Mouse (Mus musculus) forebrain, embryonic 10.5 days (tissue): Measurements from ENCODE around the gene Myl10. TPM values are rescaled to one million over a fixed set of nuclear protein-coding genes. Genes with fewer than 3 reads are reported as not detected.

Experiments used
- DNase-seq: peaks from one replicate; pipeline ENCODE4 v3.0.0-alpha.2; 2017; ENCODE audit warnings: low spot score; ENCODE audit errors: extremely low spot score
- H3K27ac ChIP-seq: fragments of 300-500 bp; sonication (generic); 2 replicates; pipeline ENCODE4 v1.5.1; 2016; ENCODE audit warnings: mild to moderate bottlenecking
- H3K27me3 ChIP-seq: fragments of 300-500 bp; sonication (generic); 2 replicates; pipeline ENCODE4 v1.6.1; 2016; ENCODE audit warnings: mild to moderate bottlenecking; ENCODE audit not compliant: poor library complexity, severe bottlenecking
- H3K36me3 ChIP-seq: fragments of 300-500 bp; sonication (generic); replicated peaks from 2 replicates; pipeline ENCODE4 v1.6.1; 2016; ENCODE audit warnings: mild to moderate bottlenecking, moderate library complexity
- H3K4me1 ChIP-seq: fragments of 300-500 bp; sonication (generic); 2 replicates; pipeline ENCODE4 v1.6.1; 2016
- H3K4me3 ChIP-seq: fragments of 300-500 bp; sonication (generic); 2 replicates; pipeline ENCODE4 v1.5.1; 2016; ENCODE audit warnings: mild to moderate bottlenecking, moderate library complexity
- H3K9me3 ChIP-seq: fragments of 300-500 bp; sonication (generic); 2 replicates; pipeline ENCODE4 v1.6.1; 2016; ENCODE audit warnings: mild to moderate bottlenecking, moderate library complexity
- WGBS: fragments of 180-500 bp; shearing (Covaris S2); methylation state at CpG from one replicate; pipeline ENCODE4 v1.1.7; 2016; 5-methylcytosine and 5-hydroxymethylcytosine counted together
- polyA plus RNA-seq: library from polyadenylated mRNA; unstranded; fragments of >200 nt; fragmentation: Nextera tagmentation; extraction: Ambion mirVana; gene quantifications from 2 replicates; pipeline ENCODE4 v1.2.1, GENCODE M21; 2016

Myl10 gene
- polyA plus RNA-seq, 1 experiment from 2014 or later = not detected

DNA sequence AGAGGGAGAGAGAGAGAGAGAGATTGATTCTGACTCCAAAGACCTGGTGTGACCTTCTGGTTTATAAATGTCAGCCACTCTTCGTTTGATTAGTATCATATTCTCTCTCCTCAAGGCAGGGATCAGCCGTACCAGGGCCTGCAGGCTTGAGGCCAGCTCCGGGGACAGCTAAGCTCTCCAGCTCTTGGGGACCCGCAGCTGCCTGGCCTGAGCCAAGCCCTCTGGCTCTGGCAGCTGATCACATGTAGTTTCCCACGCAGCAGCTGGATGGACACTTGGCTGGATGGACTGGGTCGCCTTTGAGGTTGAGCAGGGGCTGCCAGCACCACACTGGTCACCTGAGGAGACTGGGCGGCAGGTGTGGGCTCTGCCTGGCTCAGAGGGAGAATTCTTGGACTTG is 5.4 kb upstream of the Myl10 start:
- no peak overlapping the region for H3K4me3 ChIP-seq
- H3K9me3 ChIP-seq = no peaks in the 10 kb centered on the region; the same call in 1 of the 2 replicates
- no peak overlapping the region for H3K27ac ChIP-seq
- no peaks in the 10 kb centered on the region for H3K4me1 ChIP-seq
- H3K36me3 ChIP-seq = no peaks in the 10 kb centered on the region
- no peak for DNase-seq
- 81% methylated on average over 7 of the region's 7 CpGs for WGBS
- H3K27me3 ChIP-seq = no peaks in the 10 kb centered on the region

DNA sequence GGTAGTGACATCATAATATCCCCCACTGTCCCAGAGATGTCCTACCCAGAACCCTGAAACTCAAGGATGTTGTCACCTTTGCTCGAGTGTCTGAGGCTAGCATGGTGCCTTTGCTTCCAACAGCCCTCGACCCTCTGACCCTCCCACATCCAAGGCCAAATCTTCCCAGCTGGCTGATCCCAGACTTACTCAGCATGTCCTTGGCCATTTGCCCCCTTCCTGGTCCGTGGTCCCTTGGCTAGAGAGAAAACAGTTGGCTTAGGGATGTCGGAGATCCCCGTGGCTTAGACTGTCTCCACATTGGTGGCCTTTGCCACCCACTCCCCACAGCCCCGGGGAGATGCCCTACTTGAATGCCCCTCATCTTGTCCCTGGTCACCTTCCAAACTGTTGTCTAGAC is 4.1 kb upstream of the Myl10 start:
- Histone ChIP-seq H3K4me3 (no peak overlapping the region), H3K36me3 (no peaks in the 10 kb centered on the region), H3K4me1 (no peaks in the 10 kb centered on the region), H3K27me3 (no peaks in the 10 kb centered on the region), H3K27ac (no peak overlapping the region), H3K9me3 (no peaks in the 10 kb centered on the region; the same call in 1 of the 2 replicates)
- WGBS = 80% methylated on average over 6 of the region's 6 CpGs
- DNase-seq = no peak

GRCm38 (mm10) chr5:136691170-136691569 is 1.8 kb upstream of the Myl10 start:
- WGBS = 74% methylated on average over 3 of the region's 3 CpGs
- no peaks in the 10 kb centered on the region for H3K27me3 ChIP-seq
- no peak for DNase-seq
- no peak overlapping the region for H3K27ac ChIP-seq
- no peaks in the 10 kb centered on the region for H3K36me3 ChIP-seq
- H3K4me1 ChIP-seq = 0 out of 2 replicates have a peak, but pooled peaks cover 3% of the 10 kb centered on the region
- no peak overlapping the region for H3K4me3 ChIP-seq
- no peaks in the 10 kb centered on the region; the same call in 1 of the 2 replicates for H3K9me3 ChIP-seq

DNA sequence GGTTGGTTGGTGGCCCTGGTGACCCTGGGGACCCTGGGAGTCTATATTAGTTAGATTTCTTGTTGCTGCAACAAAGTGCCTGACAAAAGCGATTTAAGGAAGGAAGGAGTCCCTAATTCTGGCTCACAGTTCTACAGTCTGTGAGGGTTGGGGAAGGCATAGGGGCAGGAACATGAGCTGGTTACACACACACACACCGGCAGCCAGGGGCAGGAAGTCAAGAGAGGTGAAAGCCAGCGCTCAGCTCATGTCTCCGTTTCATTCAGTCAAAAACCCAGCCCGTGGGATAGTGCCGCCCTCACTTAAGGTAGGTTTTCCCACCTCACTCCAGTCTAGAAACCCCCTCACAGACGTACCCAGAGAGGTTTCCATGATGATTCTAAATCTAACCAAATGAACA is 472 bp downstream of the Myl10 start:
- H3K4me1 ChIP-seq = 0 out of 2 replicates have a peak, but pooled peaks cover 3% of the 10 kb centered on the region
- H3K36me3 ChIP-seq = no peaks in the 10 kb centered on the region
- no peak overlapping the region for H3K4me3 ChIP-seq
- DNase-seq = no peak
- WGBS = 81% methylated on average over 7 of the region's 7 CpGs
- H3K27me3 ChIP-seq = no peaks in the 10 kb centered on the region
- no peak overlapping the region for H3K27ac ChIP-seq
- H3K9me3 ChIP-seq = no peaks in the 10 kb centered on the region; the same call in 1 of the 2 replicates

GRCm38 (mm10) chr5:136694976-136695375 is 2.0 kb downstream of the Myl10 start:
- Histone ChIP-seq H3K4me1 (0 out of 2 replicates have a peak, but pooled peaks cover 3% of the 10 kb centered on the region), H3K27ac (no peak overlapping the region)
- DNase-seq = no peak

DNA sequence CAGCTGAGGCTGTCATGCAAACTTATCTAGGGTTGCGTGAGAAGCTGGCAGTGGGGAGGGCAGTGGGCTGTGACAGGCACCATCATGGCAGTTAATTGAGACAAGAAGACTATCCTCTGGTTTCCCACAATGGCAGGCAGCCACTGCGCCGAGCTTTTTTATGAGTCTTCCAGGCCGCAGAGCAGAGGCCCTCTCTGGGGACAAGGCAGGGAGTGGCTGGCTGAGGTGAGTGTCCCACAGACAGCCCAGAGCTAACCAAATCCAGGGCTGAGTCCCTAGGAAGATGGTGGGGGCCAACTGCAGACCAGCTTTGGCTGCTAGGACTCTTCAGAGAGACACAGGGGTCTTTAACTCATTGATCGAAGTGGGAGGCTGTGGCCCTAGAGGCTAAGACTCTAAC is 3.6 kb downstream of the Myl10 start:
- Histone ChIP-seq H3K9me3 (peaks cover 10% of the 10 kb centered on the region; the same call in 1 of the 2 replicates), H3K27ac (no peak overlapping the region), H3K4me1 (0 out of 2 replicates have a peak, but pooled peaks cover 3% of the 10 kb centered on the region), H3K36me3 (no peaks in the 10 kb centered on the region), H3K27me3 (no peaks in the 10 kb centered on the region), H3K4me3 (no peak overlapping the region)
- DNase-seq = no peak
- 86% methylated on average over 5 of the region's 5 CpGs for WGBS

More at GRCm38 (mm10) chr5:136694976-136695375, 2.0 kb downstream of the Myl10 start:
- no peak overlapping the region for H3K4me3 ChIP-seq
- H3K27me3 ChIP-seq = no peaks in the 10 kb centered on the region
- peaks cover 8% of the 10 kb centered on the region; the same call in 1 of the 2 replicates for H3K9me3 ChIP-seq
- WGBS = 67% methylated on average over 6 of the region's 6 CpGs
- H3K36me3 ChIP-seq = no peaks in the 10 kb centered on the region

GRCm38 (mm10) chr5:136697618-136698017 is 4.7 kb downstream of the Myl10 start:
- WGBS = 81% methylated on average over 9 of the region's 9 CpGs
- Histone ChIP-seq H3K4me3 (no peak overlapping the region), H3K4me1 (0 out of 2 replicates have a peak, but pooled peaks cover 3% of the 10 kb centered on the region), H3K36me3 (no peaks in the 10 kb centered on the region), H3K9me3 (peaks cover 10% of the 10 kb centered on the region; the same call in 1 of the 2 replicates), H3K27ac (no peak overlapping the region), H3K27me3 (no peaks in the 10 kb centered on the region)
- no peak for DNase-seq

GRCm38 (mm10) chr5:136702159-136702725 is 9.3 kb downstream of the Myl10 start:
- 74% methylated on average over 3 of the region's 3 CpGs for WGBS
- H3K4me3 ChIP-seq = no peak overlapping the region
- peaks cover 10% of the 10 kb centered on the region; the same call in 1 of the 2 replicates for H3K9me3 ChIP-seq
- H3K4me1 ChIP-seq = no peaks in the 10 kb centered on the region
- H3K27me3 ChIP-seq = no peaks in the 10 kb centered on the region
- H3K36me3 ChIP-seq = no peaks in the 10 kb centered on the region
- no peak for DNase-seq
- no peak overlapping the region for H3K27ac ChIP-seq

DNA sequence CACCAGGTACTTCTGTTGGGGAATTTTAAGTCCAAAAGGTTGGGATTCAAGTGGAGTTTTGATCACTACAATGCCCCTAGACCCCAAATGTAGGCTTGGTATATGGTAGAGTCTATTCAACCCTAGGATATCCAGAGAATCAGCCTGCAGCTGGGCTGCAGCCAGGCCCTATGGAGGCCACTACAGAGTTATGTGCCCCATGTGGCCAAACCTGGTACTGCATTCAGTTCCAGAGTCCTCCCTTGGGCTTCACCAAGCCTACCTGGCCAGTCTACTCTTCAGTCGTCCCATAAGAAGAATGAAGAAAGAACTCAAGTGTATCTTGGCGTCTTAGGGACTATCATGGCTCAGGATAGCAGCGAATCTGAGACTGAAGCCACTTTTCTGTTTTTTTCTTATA is 10.8 kb downstream of the Myl10 start:
- H3K9me3 ChIP-seq = 0 out of 2 replicates have a peak, but pooled peaks cover 10% of the 10 kb centered on the region
- H3K27ac ChIP-seq = no peak overlapping the region
- no peak overlapping the region for H3K4me3 ChIP-seq
- no peaks in the 10 kb centered on the region for H3K4me1 ChIP-seq
- DNase-seq = peak; percentile 38
- H3K27me3 ChIP-seq = no peaks in the 10 kb centered on the region; the same call in 1 of the 2 replicates
- 37% methylated on average over 3 of the region's 3 CpGs for WGBS
- no peaks in the 10 kb centered on the region for H3K36me3 ChIP-seq

DNA sequence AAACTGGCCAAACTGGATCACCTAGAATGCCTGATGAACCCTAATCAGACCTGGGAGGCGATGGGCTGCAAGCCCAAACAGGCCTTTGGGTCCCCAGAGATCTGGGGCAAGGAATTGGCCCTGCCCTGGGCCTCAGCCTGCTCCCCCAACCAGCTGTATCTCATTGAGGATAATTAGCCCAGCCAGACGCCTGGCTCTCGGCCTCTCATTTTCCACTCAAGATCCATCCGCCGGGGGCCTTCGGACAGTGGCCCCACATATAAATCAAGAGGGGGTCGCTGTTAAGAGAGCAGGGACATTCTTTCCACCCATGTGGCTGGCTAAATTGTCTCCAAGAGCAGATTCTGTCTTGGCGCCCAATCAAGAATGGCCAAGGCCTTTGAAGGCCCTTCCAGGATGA is 11.2 kb downstream of the Myl10 start:
- H3K27me3 ChIP-seq = no peaks in the 10 kb centered on the region; the same call in 1 of the 2 replicates
- WGBS = 86% methylated on average over 8 of the region's 8 CpGs
- H3K4me3 ChIP-seq = no peak overlapping the region
- H3K27ac ChIP-seq = no peak overlapping the region
- 0 out of 2 replicates have a peak, but pooled peaks cover 10% of the 10 kb centered on the region for H3K9me3 ChIP-seq
- H3K36me3 ChIP-seq = no peaks in the 10 kb centered on the region
- no peaks in the 10 kb centered on the region for H3K4me1 ChIP-seq
- DNase-seq = no peak

DNA sequence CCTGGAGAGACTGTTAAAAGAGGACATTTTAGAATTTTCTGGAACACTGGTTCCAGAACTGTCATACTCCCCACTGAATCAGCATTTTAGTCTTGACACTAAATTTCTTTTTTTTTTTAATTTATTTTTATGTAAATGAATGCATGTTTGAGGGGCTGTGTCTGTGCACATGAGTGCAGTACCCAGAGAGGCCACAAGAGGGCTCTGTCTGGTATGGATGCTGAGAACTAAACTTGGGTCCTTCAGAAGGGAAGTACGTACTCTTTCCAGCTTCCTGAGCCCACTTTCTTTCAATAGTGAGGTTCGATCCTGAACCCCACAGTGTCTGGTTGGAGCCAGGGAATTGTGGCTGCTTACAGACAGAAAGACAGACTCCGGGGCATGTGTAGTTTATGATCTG is 12.6 kb downstream of the Myl10 start:
- H3K4me3 ChIP-seq = no peak overlapping the region
- H3K9me3 ChIP-seq = no peaks in the 10 kb centered on the region
- no peak for DNase-seq
- no peak overlapping the region for H3K27ac ChIP-seq
- WGBS = 94% methylated on average over 3 of the region's 3 CpGs
- H3K4me1 ChIP-seq = peaks cover under 1% of the 10 kb centered on the region; the same call in 1 of the 2 replicates
- no peaks in the 10 kb centered on the region; the same call in 1 of the 2 replicates for H3K27me3 ChIP-seq
- H3K36me3 ChIP-seq = no peaks in the 10 kb centered on the region

DNA sequence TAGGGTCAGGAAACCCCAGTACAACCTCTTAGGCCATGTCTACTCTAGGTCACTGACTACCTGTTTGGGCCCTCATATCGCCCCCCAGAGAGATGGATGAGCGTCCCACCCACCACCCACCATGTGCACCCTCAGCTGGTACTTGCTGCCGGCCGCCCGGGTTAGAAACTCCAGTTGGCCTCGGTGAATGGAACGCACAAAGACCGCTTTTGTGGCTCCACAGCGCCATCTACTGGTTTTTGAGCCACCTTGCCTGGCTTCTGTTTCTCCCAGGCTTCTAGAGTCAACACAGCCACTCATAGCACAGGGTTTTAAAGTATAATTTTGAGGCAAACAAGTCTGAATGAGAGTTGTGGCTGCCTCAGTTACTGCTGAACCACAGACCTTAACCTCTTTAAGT is 13.9 kb downstream of the Myl10 start:
- no peaks in the 10 kb centered on the region; the same call in 1 of the 2 replicates for H3K27me3 ChIP-seq
- peak; percentile 78 for DNase-seq
- H3K36me3 ChIP-seq = no peaks in the 10 kb centered on the region
- 1% methylated on average over 9 of the region's 9 CpGs for WGBS
- H3K4me1 ChIP-seq = peaks cover 6% of the 10 kb centered on the region
- H3K27ac ChIP-seq = no peak overlapping the region
- no peaks in the 10 kb centered on the region for H3K9me3 ChIP-seq
- no peak overlapping the region for H3K4me3 ChIP-seq

- H3K27ac ChIP-seq = no peak overlapping the region
- H3K9me3 ChIP-seq = no peaks in the 10 kb centered on the region
- H3K4me1 ChIP-seq = peaks cover 6% of the 10 kb centered on the region
- WGBS = 84% methylated on average over 12 of the region's 12 CpGs
- no peak for DNase-seq
- peaks cover 3% of the 10 kb centered on the region; the same call in 1 of the 2 replicates for H3K27me3 ChIP-seq
- no peaks in the 10 kb centered on the region for H3K36me3 ChIP-seq
- H3K4me3 ChIP-seq = no peak overlapping the region
Measured at GRCm38 (mm10) chr5:136708116-136708515, 15.2 kb downstream of the Myl10 start.
